Mouse (Mus musculus): ENCODE results near the gene Hnrnpul2.

Hnrnpul2 gene

GRCm38 (mm10) chr19:8819596-8820423 lies at the start of gene Hnrnpul2:
Hnrnpul2 (plus strand) TSS chr19:8820010.
- ATAC-seq (ENCODE audit: insufficient number of reproducible peaks, low FRiP score, low TSS enrichment), result peak; percentile 88

GRCm38 (mm10) chr19:8770567-8771270 lies 49.1 kb upstream of the Hnrnpul2 start, which contains the start of gene Tmem223:
Tmem223 (plus strand) TSS chr19:8770996.
- ATAC-seq (ENCODE audit: insufficient number of reproducible peaks, low FRiP score, low TSS enrichment), result peak; percentile 52; the same call in 1 of the 2 replicates

- ATAC-seq (ENCODE audit: insufficient number of reproducible peaks, low FRiP score, low TSS enrichment), result no peak
These were observed 46.8 kb upstream of the Hnrnpul2 start for GRCm38 (mm10) chr19:8772996-8773395.

GRCm38 (mm10) chr19:8773409-8773808 lies 46.4 kb upstream of the Hnrnpul2 start:
- no peak for ATAC-seq (ENCODE audit: insufficient number of reproducible peaks, low FRiP score, low TSS enrichment)

- ATAC-seq (ENCODE audit: insufficient number of reproducible peaks, low FRiP score, low TSS enrichment), result peak; percentile 86
These were observed 45.5 kb upstream of the Hnrnpul2 start, which contains the start of gene Tmem179b for GRCm38 (mm10) chr19:8774086-8774835. Tmem179b (minus strand) TSS chr19:8774467.

- ATAC-seq (ENCODE audit: insufficient number of reproducible peaks, low FRiP score, low TSS enrichment), result no peak
These were observed 44.8 kb upstream of the Hnrnpul2 start for GRCm38 (mm10) chr19:8774951-8775421.

- peak; percentile 99 for ATAC-seq (ENCODE audit: insufficient number of reproducible peaks, low FRiP score, low TSS enrichment)
These were observed 33.6 kb upstream of the Hnrnpul2 start, which contains the start of gene Taf6l for GRCm38 (mm10) chr19:8786008-8786781. Taf6l (minus strand) TSS chr19:8786417.

GRCm38 (mm10) chr19:8788521-8788920 lies 31.3 kb upstream of the Hnrnpul2 start:
- no peak for ATAC-seq (ENCODE audit: insufficient number of reproducible peaks, low FRiP score, low TSS enrichment)

- ATAC-seq (ENCODE audit: insufficient number of reproducible peaks, low FRiP score, low TSS enrichment), result no peak
These were observed 30.6 kb upstream of the Hnrnpul2 start for GRCm38 (mm10) chr19:8789171-8789570.

GRCm38 (mm10) chr19:8790171-8790570 lies 29.6 kb upstream of the Hnrnpul2 start:
- ATAC-seq (ENCODE audit: insufficient number of reproducible peaks, low FRiP score, low TSS enrichment), result no peak

GRCm38 (mm10) chr19:8798264-8798946 lies 21.4 kb upstream of the Hnrnpul2 start, which contains the start of gene Polr2g:
Polr2g (minus strand) TSS chr19:8798577.
- ATAC-seq (ENCODE audit: insufficient number of reproducible peaks, low FRiP score, low TSS enrichment), result peak; percentile 69

- no peak for ATAC-seq (ENCODE audit: insufficient number of reproducible peaks, low FRiP score, low TSS enrichment)
These were observed 20.9 kb upstream of the Hnrnpul2 start for GRCm38 (mm10) chr19:8798947-8799315.

GRCm38 (mm10) chr19:8802130-8802821 lies 17.5 kb upstream of the Hnrnpul2 start, which contains the start of gene Zbtb3:
Zbtb3 (plus strand) TSS chr19:8802555.
- peak; percentile 95 for ATAC-seq (ENCODE audit: insufficient number of reproducible peaks, low FRiP score, low TSS enrichment)

GRCm38 (mm10) chr19:8803204-8803780 lies 16.5 kb upstream of the Hnrnpul2 start:
- ATAC-seq (ENCODE audit: insufficient number of reproducible peaks, low FRiP score, low TSS enrichment), result no peak

GRCm38 (mm10) chr19:8803879-8804660 lies 15.7 kb upstream of the Hnrnpul2 start:
- ATAC-seq (ENCODE audit: insufficient number of reproducible peaks, low FRiP score, low TSS enrichment), result no peak

GRCm38 (mm10) chr19:8806810-8807209 lies 13.0 kb upstream of the Hnrnpul2 start:
- ATAC-seq (ENCODE audit: insufficient number of reproducible peaks, low FRiP score, low TSS enrichment), result no peak

- ATAC-seq (ENCODE audit: insufficient number of reproducible peaks, low FRiP score, low TSS enrichment), result no peak
These were observed 4.0 kb upstream of the Hnrnpul2 start for GRCm38 (mm10) chr19:8815812-8816211.

Data from cerebellum, adult (tissue).